Mouse (Mus musculus) MEL (cell line): ENCODE data around the gene Fer1l4. TPM values are rescaled to one million over a fixed set of nuclear protein-coding genes. Genes with fewer than 3 reads are reported as not detected.

Experiments
- DNase-seq: peaks from one replicate; pipeline ENCODE4 v3.0.0; 2011; ENCODE audit warnings: low read depth, low spot score
- H3K27ac ChIP-seq: 2 replicates; pipeline ENCODE4 v1.5.1; 2012; ENCODE audit warnings: low read depth, mild to moderate bottlenecking, control low read depth, low read length, moderate library complexity; ENCODE audit not compliant: control insufficient read depth
- H3K27me3 ChIP-seq, 2 experiments: fragments of 150-350 bp in 1 of 2; sonication (generic) in 1 of 2; 2 replicates each; pipeline ENCODE4 v1.6.1; 2012; ENCODE audit warnings: low read length in 2 of 2, mild to moderate bottlenecking in 2 of 2, improper control_type of control experiment in 1 of 2, moderate library complexity in 1 of 2; ENCODE audit not compliant: insufficient read depth in 2 of 2, control insufficient read depth in 1 of 2
- H3K36me3 ChIP-seq, 2 experiments: 2 replicates each; pipeline ENCODE4 v1.6.1; 2012 to 2014; ENCODE audit warnings: low read length in 2 of 2, improper control_type of control experiment in 1 of 2, inconsistent platforms in 1 of 2, mild to moderate bottlenecking in 1 of 2; ENCODE audit not compliant: insufficient read depth in 2 of 2, control insufficient read depth in 1 of 2
- H3K4me1 ChIP-seq, 2 experiments: fragments of 150-350 bp in 1 of 2; sonication (generic) in 1 of 2; 2 replicates each; pipeline ENCODE4 v1.6.1; 2012; ENCODE audit warnings: low read length in 2 of 2, improper control_type of control experiment in 1 of 2, mild to moderate bottlenecking in 1 of 2; ENCODE audit not compliant: insufficient read depth in 2 of 2, control insufficient read depth in 1 of 2
- H3K4me3 ChIP-seq, 2 experiments: fragments of 150-350 bp in 1 of 2; sonication (generic) in 1 of 2; 2 replicates each; pipeline ENCODE4 v1.5.1; 2012; ENCODE audit warnings: low read depth in 2 of 2, low read length in 2 of 2, mild to moderate bottlenecking in 2 of 2, moderate library complexity in 2 of 2, control low read depth in 1 of 2, improper control_type of control experiment in 1 of 2; ENCODE audit not compliant: control insufficient read depth in 1 of 2, insufficient read depth in 1 of 2
- H3K79me2 ChIP-seq: 2 replicates; pipeline ENCODE4 v1.6.1; 2012; ENCODE audit warnings: mild to moderate bottlenecking, low read length, moderate library complexity; ENCODE audit not compliant: control insufficient read depth, poor library complexity, insufficient read depth
- H3K9ac ChIP-seq: 2 replicates; pipeline ENCODE4 v1.6.1; 2012; ENCODE audit warnings: low read depth, mild to moderate bottlenecking, control low read depth, low read length, moderate library complexity; ENCODE audit not compliant: control insufficient read depth, poor library complexity, severe bottlenecking
- H3K9me3 ChIP-seq: fragments of 150-350 bp; sonication (generic); replicated peaks from 2 replicates; pipeline ENCODE4 v1.6.1; 2012; ENCODE audit warnings: mild to moderate bottlenecking, low read length, improper control_type of control experiment, moderate library complexity; ENCODE audit not compliant: insufficient read depth
- BHLHE40 ChIP-seq: IDR thresholded peaks from 2 replicates; pipeline ENCODE4 v1.6.1; 2012; ENCODE audit warnings: low read depth, mild to moderate bottlenecking, inconsistent platforms, low read length, improper control_type of control experiment, borderline replicate concordance
- CTCF ChIP-seq, 3 experiments: IDR thresholded peaks in 2 of 3; conservative IDR thresholded peaks in 1 of 3; 2 replicates each; pipeline ENCODE4 v1.5.1; 2011 to 2012; ENCODE audit warnings: low read length in 3 of 3, low read depth in 2 of 3, mild to moderate bottlenecking in 2 of 3, improper control_type of control experiment in 1 of 3, inconsistent platforms in 1 of 3, mixed read lengths in 1 of 3, moderate library complexity in 1 of 3; ENCODE audit not compliant: control insufficient read depth in 1 of 3, insufficient read depth in 1 of 3, poor library complexity in 1 of 3, severe bottlenecking in 1 of 3
- E2F4 ChIP-seq: IDR thresholded peaks from 2 replicates; pipeline ENCODE4 v1.6.1; 2011; ENCODE audit warnings: low read depth, low read length, improper control_type of control experiment, borderline replicate concordance
- EP300 ChIP-seq, 2 experiments: IDR thresholded peaks; 2 replicates each; pipeline ENCODE4 v1.6.1; 2011; ENCODE audit warnings: improper control_type of control experiment in 2 of 2, low read length in 2 of 2, low read depth in 1 of 2, mild to moderate bottlenecking in 1 of 2
- GABPA ChIP-seq: IDR thresholded peaks from 2 replicates; pipeline ENCODE4 v1.6.1; 2012; ENCODE audit warnings: low read depth, mild to moderate bottlenecking, inconsistent platforms, low read length, improper control_type of control experiment, moderate library complexity
- GATA1 ChIP-seq: IDR thresholded peaks from 2 replicates; pipeline ENCODE4 v1.6.1; 2011; ENCODE audit warnings: low read depth, low read length, improper control_type of control experiment
- HCFC1 ChIP-seq: IDR thresholded peaks from 2 replicates; pipeline ENCODE4 v1.6.1; 2012; ENCODE audit warnings: low read depth, mild to moderate bottlenecking, inconsistent platforms, low read length, improper control_type of control experiment, moderate library complexity
- JUND ChIP-seq: IDR thresholded peaks from 2 replicates; pipeline ENCODE4 v1.6.1; 2011; ENCODE audit warnings: low read depth, mild to moderate bottlenecking, improper control_type of control experiment, low read length
- MAZ ChIP-seq: IDR thresholded peaks from 2 replicates; pipeline ENCODE4 v1.6.1; 2012; ENCODE audit warnings: low read depth, mild to moderate bottlenecking, inconsistent platforms, low read length, improper control_type of control experiment
- MEF2A ChIP-seq: IDR thresholded peaks from 2 replicates; pipeline ENCODE4 v1.6.1; 2014; ENCODE audit warnings: low read depth, mild to moderate bottlenecking, inconsistent platforms, low read length, improper control_type of control experiment; ENCODE audit not compliant: poor library complexity, insufficient replicate concordance, severe bottlenecking; ENCODE audit errors: extremely low read depth
- MXI1 ChIP-seq: IDR thresholded peaks from 2 replicates; pipeline ENCODE4 v1.6.1; 2011; ENCODE audit warnings: mild to moderate bottlenecking, low read depth, low read length, improper control_type of control experiment
- NELFE ChIP-seq: IDR thresholded peaks from 2 replicates; pipeline ENCODE4 v1.6.1; 2011; ENCODE audit warnings: low read depth, low read length, improper control_type of control experiment
- POLR2A ChIP-seq, 2 experiments: IDR thresholded peaks; 2 replicates each; pipeline ENCODE4 v1.6.1; 2011 to 2012; ENCODE audit warnings: low read length in 2 of 2, mild to moderate bottlenecking in 2 of 2, control low read depth in 1 of 2, improper control_type of control experiment in 1 of 2, low read depth in 1 of 2, moderate library complexity in 1 of 2; ENCODE audit not compliant: control insufficient read depth in 1 of 2, insufficient read depth in 1 of 2, poor library complexity in 1 of 2
- POLR2AphosphoS2 ChIP-seq: IDR thresholded peaks from 2 replicates; pipeline ENCODE4 v1.6.1; 2011; ENCODE audit warnings: low read length, improper control_type of control experiment
- POLR2AphosphoS5 ChIP-seq: IDR thresholded peaks from 2 replicates; pipeline ENCODE4 v1.6.1; 2012; ENCODE audit warnings: low read depth, borderline replicate concordance, mild to moderate bottlenecking, inconsistent platforms, low read length, moderate library complexity, mixed read lengths
- SIN3A ChIP-seq: IDR thresholded peaks from 2 replicates; pipeline ENCODE4 v1.6.1; 2012; ENCODE audit warnings: low read length, improper control_type of control experiment, inconsistent platforms
- SMC3 ChIP-seq: IDR thresholded peaks from 2 replicates; pipeline ENCODE4 v1.6.1; 2011; ENCODE audit warnings: low read depth, low read length, improper control_type of control experiment
- UBTF ChIP-seq: IDR thresholded peaks from 2 replicates; pipeline ENCODE4 v1.6.1; 2012; ENCODE audit warnings: low read depth, mild to moderate bottlenecking, inconsistent platforms, low read length, improper control_type of control experiment, moderate library complexity, borderline replicate concordance; ENCODE audit not compliant: insufficient read depth
- USF1 ChIP-seq: IDR thresholded peaks from 2 replicates; pipeline ENCODE4 v1.6.1; 2014; ENCODE audit warnings: low read depth, mild to moderate bottlenecking, inconsistent platforms, low read length, improper control_type of control experiment, moderate library complexity
- ZMIZ1 ChIP-seq: IDR thresholded peaks from 2 replicates; pipeline ENCODE4 v1.6.1; 2012; ENCODE audit warnings: low read depth, mild to moderate bottlenecking, inconsistent platforms, low read length, improper control_type of control experiment, moderate library complexity
- polyA plus RNA-seq, 2 experiments: library from polyadenylated mRNA; stranded (reverse) in 1 of 2; unstranded in 1 of 2; fragments of >175 nt in 1 of 2; fragments of >200 nt in 1 of 2; gene quantifications; 2 replicates each; pipeline versions ENCODE4 v1.2.1 to v1.2.4; 2012; ENCODE audit warnings: low replicate concordance in 2 of 2, low read depth in 1 of 2; ENCODE audit not compliant: insufficient read length in 2 of 2, insufficient read depth in 1 of 2, missing spikeins in 1 of 2
- total RNA-seq: library from RNA; depleted of rRNA; stranded (reverse); fragments of 300-350 nt; gene quantifications from 2 replicates; pipeline ENCODE4 v1.2.3, GENCODE M21; 2012; rRNA removed

Gene Fer1l4
- total and polyA plus RNA-seq, 3 experiments = 0.04 to 0.07 TPM; not detected in 1

DNA sequence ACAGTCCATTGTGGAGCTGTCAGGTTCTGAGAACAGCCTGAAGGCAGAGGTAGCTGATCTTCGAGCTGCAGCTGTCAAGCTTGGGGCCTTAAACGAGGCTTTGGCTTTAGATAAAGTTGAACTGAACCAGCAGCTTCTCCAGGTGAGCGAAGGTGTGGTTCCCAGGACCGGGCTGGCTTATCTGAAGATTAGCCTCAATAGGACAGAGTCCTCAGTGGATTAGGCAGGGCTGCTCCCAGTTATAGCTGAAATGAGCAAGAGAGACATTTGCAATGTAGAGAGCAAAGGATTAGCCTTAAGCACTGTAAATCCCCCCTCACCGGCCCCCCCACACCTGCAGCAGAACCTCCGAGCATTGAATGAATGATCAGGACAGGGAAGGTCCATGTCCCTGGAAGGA, 79.4 kb downstream of the Fer1l4 start:
- no peak for DNase-seq
- Histone ChIP-seq H3K79me2 (no peaks in the 10 kb centered on the region), H3K27ac (no peak overlapping the region), H3K9me3 (no peaks in the 10 kb centered on the region), H3K4me3 (no peak overlapping the region), H3K9ac (no peak overlapping the region), H3K36me3 (peaks cover 0 to 3% of the 10 kb centered on the region in 2 experiments; a peak in 1 of 4 replicates), H3K4me1 (no peaks in the 10 kb centered on the region), H3K27me3 (no peaks in the 10 kb centered on the region)
- no peak for TF ChIP-seq MXI1
- TF ChIP-seq CTCF (IDR thresholded peaks at IDR 0.05 in 2 of 3, conservative IDR thresholded peaks at IDR 0.05 in 1 of 3; ENCODE audit: control insufficient read depth in 1 of 3, insufficient read depth in 1 of 3, low read depth in 2 of 3, low read length in 3 of 3, poor library complexity in 1 of 3, severe bottlenecking in 1 of 3) = no peak
- no peak for TF ChIP-seq ZMIZ1
- TF ChIP-seq SIN3A = no peak
- TF ChIP-seq UBTF = no peak
- TF ChIP-seq BHLHE40 = no peak
- TF ChIP-seq JUND = no peak
- no peak for TF ChIP-seq SMC3
- TF ChIP-seq POLR2A (IDR thresholded peaks at IDR 0.05; ENCODE audit: control insufficient read depth in 1 of 2, insufficient read depth in 1 of 2, low read depth in 1 of 2, low read length in 2 of 2, poor library complexity in 1 of 2) = no peak
- TF ChIP-seq MAZ = no peak
- TF ChIP-seq EP300 (IDR thresholded peaks at IDR 0.05; ENCODE audit: low read depth in 1 of 2, low read length in 2 of 2) = no peak
- TF ChIP-seq E2F4 = no peak
- no peak for TF ChIP-seq POLR2AphosphoS5
- no peak for TF ChIP-seq HCFC1
- no peak for TF ChIP-seq USF1
- TF ChIP-seq GABPA = no peak
- no peak for TF ChIP-seq MEF2A
- no peak for TF ChIP-seq GATA1
- TF ChIP-seq NELFE = no peak
- TF ChIP-seq POLR2AphosphoS2 = no peak

Other genes starting within 250 kb of the Fer1l4 start
- gene BC029722, start 233.5 kb downstream of the Fer1l4 start, total RNA-seq = 5.9 TPM in 2 replicates
- gene BC029722, start 233.5 kb downstream of the Fer1l4 start, polyA plus RNA-seq = 10 to 100 TPM in 1 of 2 experiments, not detected in 1; 19.7 TPM
- 318 and 349 TPM in 2 replicates for gene Eif6, start 226.0 kb downstream of the Fer1l4 start, total RNA-seq
- gene Eif6, start 226.0 kb downstream of the Fer1l4 start, polyA plus RNA-seq = 100 to 1,000 TPM in 1 of 2 experiments, not detected in 1; 408 TPM
- gene Fam83c, start 218.1 kb downstream of the Fer1l4 start, total RNA-seq = 0.04 TPM in 1 of 2 replicates, not detected in the other
- under 1 TPM in 1 of 2 experiments, not detected in 1; 0.03 TPM for gene Fam83c, start 218.1 kb downstream of the Fer1l4 start, polyA plus RNA-seq
- 83.1 and 87.1 TPM in 2 replicates for gene Uqcc1, start 122.6 kb downstream of the Fer1l4 start, total RNA-seq
- 10 to 100 TPM in 1 of 2 experiments, not detected in 1; 61.0 TPM for gene Uqcc1, start 122.6 kb downstream of the Fer1l4 start, polyA plus RNA-seq
- gene Gm15557, start 112.2 kb downstream of the Fer1l4 start, total RNA-seq = not detected in 2 replicates
- gene Gm15557, start 112.2 kb downstream of the Fer1l4 start, polyA plus RNA-seq = not detected
- gene Gdf5, start 107.6 kb downstream of the Fer1l4 start, total RNA-seq = not detected in 2 replicates
- gene Gdf5, start 107.6 kb downstream of the Fer1l4 start, polyA plus RNA-seq = under 1 TPM in 1 of 2 experiments, not detected in 1; 0.06 TPM
- 9.8 and 12.8 TPM in 2 replicates for gene Cep250, start 96.5 kb downstream of the Fer1l4 start, total RNA-seq
- 10 to 100 TPM in 1 of 2 experiments, not detected in 1; 16.4 TPM for gene Cep250, start 96.5 kb downstream of the Fer1l4 start, polyA plus RNA-seq
- 0.69 and 1.1 TPM in 2 replicates for gene 6430550D23Rik, start 45.0 kb downstream of the Fer1l4 start, total RNA-seq
- gene 6430550D23Rik, start 45.0 kb downstream of the Fer1l4 start, polyA plus RNA-seq = 1 to 10 TPM in 1 of 2 experiments, not detected in 1; 1.1 TPM
- 80.0 and 86.9 TPM in 2 replicates for gene Ergic3, start 44.9 kb downstream of the Fer1l4 start, total RNA-seq
- gene Ergic3, start 44.9 kb downstream of the Fer1l4 start, polyA plus RNA-seq = 100 to 1,000 TPM in 1 of 2 experiments, not detected in 1; 168 TPM
- gene Spag4, start 12.2 kb upstream of the Fer1l4 start, total RNA-seq = 5.0 and 5.5 TPM in 2 replicates
- gene Spag4, start 12.2 kb upstream of the Fer1l4 start, polyA plus RNA-seq = 10 to 100 TPM in 1 of 2 experiments, not detected in 1; 10.9 TPM
- 22.5 and 32.0 TPM in 2 replicates for gene Cpne1, start 59.0 kb upstream of the Fer1l4 start, total RNA-seq
- 10 to 100 TPM in 1 of 2 experiments, not detected in 1; 52.8 TPM for gene Cpne1, start 59.0 kb upstream of the Fer1l4 start, polyA plus RNA-seq
- 13.4 and 15.3 TPM in 2 replicates for gene Rbm12, start 59.0 kb upstream of the Fer1l4 start, total RNA-seq
- 10 to 100 TPM; 28.8 to 42.5 TPM for gene Rbm12, start 59.0 kb upstream of the Fer1l4 start, polyA plus RNA-seq
- 27.6 and 32.3 TPM in 2 replicates for gene Gm28036, start 74.1 kb upstream of the Fer1l4 start, total RNA-seq
- gene Gm28036, start 74.1 kb upstream of the Fer1l4 start, polyA plus RNA-seq = 10 to 100 TPM in 1 of 2 experiments, not detected in 1; 20.4 TPM
- gene Romo1, start 91.1 kb upstream of the Fer1l4 start, total RNA-seq = 392 and 402 TPM in 2 replicates
- 100 to 1,000 TPM in 1 of 2 experiments, not detected in 1; 554 TPM for gene Romo1, start 91.1 kb upstream of the Fer1l4 start, polyA plus RNA-seq
- 79.6 and 83.9 TPM in 2 replicates for gene Nfs1, start 91.2 kb upstream of the Fer1l4 start, total RNA-seq
- 10 to 100 TPM in 1 of 2 experiments, not detected in 1; 64.5 TPM for gene Nfs1, start 91.2 kb upstream of the Fer1l4 start, polyA plus RNA-seq
- 212 and 228 TPM in 2 replicates for gene Rbm39, start 127.3 kb upstream of the Fer1l4 start, total RNA-seq
- 1,000 to 10,000 TPM in 1 of 2 experiments, 100 to 1,000 TPM in 1; 248 to 1,530 TPM for gene Rbm39, start 127.3 kb upstream of the Fer1l4 start, polyA plus RNA-seq
- gene Phf20, start 143.5 kb upstream of the Fer1l4 start, total RNA-seq = 11.7 and 13.2 TPM in 2 replicates
- gene Phf20, start 143.5 kb upstream of the Fer1l4 start, polyA plus RNA-seq = 10 to 100 TPM in 1 of 2 experiments, not detected in 1; 16.9 TPM